Mouse (Mus musculus): Measurements from ENCODE around the gene Gm21983.

- peak; percentile 25; the same call in 1 of the 2 replicates for TF ChIP-seq POLR2A (IDR thresholded peaks at IDR 0.05; ENCODE audit: borderline replicate concordance, extremely low read depth, low read depth, low read length)
- no peak for TF ChIP-seq CTCF (IDR thresholded peaks at IDR 0.05; ENCODE audit: insufficient read depth, low read length)
Observed at GRCm38 (mm10) chr7:27165007-27165655, 15.8 kb downstream of the Gm21983 start.

Data from lung, adult 2 months (tissue).